Mouse (Mus musculus) ovary, postnatal 36 days (tissue): ENCODE measurements around the gene Lpcat2.

Experiments used
- DNase-seq: peaks from one replicate; pipeline ENCODE4 v3.0.0; 2022; ENCODE audit warnings: low spot score, mixed read lengths

Lpcat2 gene

DNA sequence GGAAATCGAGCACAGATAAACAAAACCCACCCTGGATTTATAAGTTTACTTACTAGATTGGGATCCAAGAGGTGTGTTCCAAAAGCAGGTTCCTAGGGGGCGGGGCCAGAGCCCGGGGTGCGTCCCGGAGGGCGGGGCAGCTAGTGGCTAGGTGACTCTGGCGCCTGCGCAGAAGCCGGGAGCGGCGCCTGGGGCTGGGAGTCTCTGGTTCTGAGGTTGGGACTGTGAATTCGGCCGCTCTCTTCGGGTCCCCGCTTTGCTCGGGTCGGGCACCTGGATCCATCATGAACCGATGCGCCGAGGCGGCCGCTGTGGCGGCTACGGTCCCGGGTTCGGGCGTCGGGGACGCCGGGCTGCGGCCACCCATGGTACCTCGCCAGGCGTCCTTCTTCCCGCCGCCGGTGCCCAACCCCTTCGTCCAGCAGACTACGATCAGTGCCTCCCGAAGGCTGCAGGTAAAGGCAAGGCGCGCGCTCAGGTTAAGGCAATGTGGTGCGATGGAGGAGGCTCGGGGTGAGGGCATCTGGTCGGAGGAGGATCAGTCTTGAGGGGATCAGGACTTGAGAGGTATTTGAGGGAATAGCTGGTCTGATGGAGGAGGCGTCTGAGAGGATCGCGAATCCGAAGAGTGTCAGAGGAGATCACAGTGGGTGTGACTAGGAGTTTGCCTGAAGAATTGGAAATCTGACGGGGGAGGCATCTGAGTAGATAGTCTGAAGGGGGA lies at the start of gene Lpcat2:
Lpcat2 (plus strand) TSS at position 169 of the 724 bp plus-strand sequence.
- peak; percentile 79 for DNase-seq

- no peak for DNase-seq
Measured at GRCm38 (mm10) chr8:92812773-92813172, 42.4 kb upstream of the Lpcat2 start.

GRCm38 (mm10) chr8:92815661-92816060 lies 39.5 kb upstream of the Lpcat2 start:
- no peak for DNase-seq

DNA sequence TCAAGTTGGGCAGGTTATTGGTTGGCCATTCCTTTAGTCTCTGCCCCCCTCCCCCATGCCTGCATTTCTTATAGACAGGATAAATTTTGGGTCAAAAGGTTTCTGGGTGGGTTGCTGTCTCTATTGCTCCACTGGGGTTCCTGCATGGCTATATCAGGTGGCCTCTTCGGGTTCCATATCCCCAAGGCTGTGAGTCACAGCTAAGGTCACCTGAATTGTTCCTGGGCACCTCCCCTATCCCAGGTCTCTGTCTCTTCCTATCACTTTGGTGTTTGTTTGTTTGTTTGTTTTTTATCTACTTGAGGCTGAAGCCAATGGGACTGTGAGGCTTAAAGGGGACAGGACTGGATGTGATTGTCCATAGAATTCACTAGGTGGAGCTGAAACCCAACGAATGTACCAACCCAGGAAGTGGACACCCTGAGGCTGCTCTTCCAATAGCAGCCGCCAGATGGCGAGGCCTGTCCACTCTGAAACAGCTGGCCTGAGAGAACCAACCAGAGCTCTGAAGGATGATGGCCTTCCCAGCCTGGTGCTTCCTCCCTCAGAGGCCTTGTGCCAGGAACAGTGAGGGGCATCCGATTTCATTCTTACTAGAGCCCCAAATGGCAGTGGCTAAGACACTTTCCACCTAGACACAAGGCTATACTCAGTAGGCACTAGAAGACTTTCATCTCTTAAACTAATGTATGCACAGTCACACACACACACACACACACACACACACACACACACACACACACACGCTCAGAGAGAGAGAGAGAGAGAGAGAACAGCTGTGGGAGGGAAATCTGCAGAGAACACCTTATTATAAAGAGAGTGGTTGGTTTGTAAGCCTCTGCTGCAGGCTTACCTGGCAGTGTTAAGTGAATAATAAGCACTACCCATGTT lies 37.0 kb upstream of the Lpcat2 start:
- peak; percentile 90 for DNase-seq

GRCm38 (mm10) chr8:92821151-92821550 lies 34.0 kb upstream of the Lpcat2 start:
- DNase-seq, result no peak

GRCm38 (mm10) chr8:92822386-92822785 lies 32.8 kb upstream of the Lpcat2 start:
- no peak for DNase-seq

DNA sequence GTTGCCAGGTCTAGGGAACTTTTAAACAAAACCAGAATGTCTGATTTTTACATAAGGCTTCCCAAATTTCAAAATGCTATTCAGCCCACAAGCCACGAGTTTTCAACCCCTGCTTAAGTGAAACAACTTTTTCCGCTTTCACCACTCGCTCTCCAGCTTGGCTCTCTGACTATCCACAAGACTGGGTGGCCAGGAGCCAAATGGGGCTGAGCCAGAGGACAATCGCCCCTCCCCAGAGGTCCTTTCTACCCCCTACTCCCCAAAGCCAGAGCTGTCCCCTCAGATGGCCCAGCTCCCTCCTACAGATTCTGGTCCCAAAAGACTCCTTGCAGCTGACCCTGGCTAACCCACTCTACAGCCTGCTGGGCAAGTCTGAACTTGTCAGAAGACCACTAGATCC lies 29.1 kb upstream of the Lpcat2 start:
- peak; percentile 26 for DNase-seq

- DNase-seq, result peak; percentile 50
Measured at GRCm38 (mm10) chr8:92827243-92828034, 27.7 kb upstream of the Lpcat2 start, which contains the start of gene Mmp2. TSS of gene Mmp2 (plus strand) at chr8:92827291.

DNA sequence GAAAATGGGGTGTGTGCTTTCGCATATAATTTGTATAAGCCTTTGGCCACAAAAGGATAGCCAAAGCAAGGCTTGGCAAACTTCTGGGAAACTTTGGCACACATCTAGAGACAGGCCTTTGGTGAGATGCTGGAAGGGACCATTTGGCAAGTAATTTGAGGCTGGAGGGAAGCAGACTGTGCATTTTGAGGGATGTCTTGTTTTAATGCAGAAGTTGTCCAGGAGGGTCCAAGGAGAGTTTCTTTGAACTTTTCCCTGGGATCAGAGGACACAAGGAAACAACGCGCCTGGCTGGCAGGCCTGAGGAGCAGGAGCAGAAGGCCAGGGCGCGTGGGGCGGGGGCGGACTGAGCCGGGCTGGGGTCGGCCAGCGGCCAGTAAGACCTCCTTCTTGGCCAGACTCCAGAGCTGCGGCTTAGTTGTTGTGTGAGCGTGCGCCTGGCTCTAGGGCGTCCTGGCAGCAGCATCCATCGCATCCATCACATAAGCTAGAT lies 26.8 kb upstream of the Lpcat2 start:
- DNase-seq, result peak; percentile 50

- DNase-seq, result no peak
Measured at GRCm38 (mm10) chr8:92834065-92834731, 20.9 kb upstream of the Lpcat2 start.

- DNase-seq, result no peak
Measured at GRCm38 (mm10) chr8:92834786-92835500, 20.2 kb upstream of the Lpcat2 start.

DNA sequence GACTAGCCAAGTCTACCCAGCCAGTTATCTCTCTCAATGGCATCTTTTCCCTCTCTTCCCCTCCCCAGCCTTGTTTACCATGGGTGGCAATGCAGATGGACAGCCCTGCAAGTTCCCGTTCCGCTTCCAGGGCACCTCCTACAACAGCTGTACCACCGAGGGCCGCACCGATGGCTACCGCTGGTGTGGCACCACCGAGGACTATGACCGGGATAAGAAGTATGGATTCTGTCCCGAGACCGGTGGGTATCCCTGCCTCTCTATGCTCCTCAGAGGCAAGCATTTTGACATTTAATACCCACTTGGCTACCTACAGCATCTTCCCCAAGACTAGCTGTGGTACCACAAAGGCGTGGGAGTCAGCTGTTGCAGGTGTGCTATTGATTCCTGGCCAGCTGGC lies 19.2 kb upstream of the Lpcat2 start:
- no peak for DNase-seq

- DNase-seq, result no peak
Measured at GRCm38 (mm10) chr8:92838616-92839015, 16.5 kb upstream of the Lpcat2 start.

- no peak for DNase-seq
Measured at GRCm38 (mm10) chr8:92839161-92839560, 16.0 kb upstream of the Lpcat2 start.

DNA sequence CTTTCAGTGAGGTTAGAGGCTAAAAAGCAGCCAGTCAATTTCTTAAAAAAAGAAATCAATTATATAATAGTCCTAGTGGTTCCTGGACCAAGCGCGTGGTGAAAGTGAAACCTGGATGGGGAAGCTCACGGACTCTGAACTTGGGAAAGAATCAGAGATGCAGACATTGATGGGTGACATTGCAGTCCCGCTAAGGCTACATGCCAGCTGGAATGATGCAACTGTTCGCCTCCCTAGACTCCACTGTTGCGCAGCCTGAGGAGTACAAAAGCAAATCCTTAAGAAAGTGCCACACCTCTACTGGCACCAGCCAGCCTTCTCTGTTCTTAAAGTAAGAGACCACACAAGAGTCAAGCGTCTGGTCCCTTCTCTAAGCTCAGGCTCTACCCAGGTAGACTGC lies 15.3 kb upstream of the Lpcat2 start:
- DNase-seq, result peak; percentile 44

- peak; percentile 55 for DNase-seq
Measured at GRCm38 (mm10) chr8:92846684-92847083, 8.5 kb upstream of the Lpcat2 start.

GRCm38 (mm10) chr8:92847299-92847698 lies 7.8 kb upstream of the Lpcat2 start:
- peak; percentile 23 for DNase-seq

GRCm38 (mm10) chr8:92849261-92849660 lies 5.9 kb upstream of the Lpcat2 start:
- no peak for DNase-seq

DNA sequence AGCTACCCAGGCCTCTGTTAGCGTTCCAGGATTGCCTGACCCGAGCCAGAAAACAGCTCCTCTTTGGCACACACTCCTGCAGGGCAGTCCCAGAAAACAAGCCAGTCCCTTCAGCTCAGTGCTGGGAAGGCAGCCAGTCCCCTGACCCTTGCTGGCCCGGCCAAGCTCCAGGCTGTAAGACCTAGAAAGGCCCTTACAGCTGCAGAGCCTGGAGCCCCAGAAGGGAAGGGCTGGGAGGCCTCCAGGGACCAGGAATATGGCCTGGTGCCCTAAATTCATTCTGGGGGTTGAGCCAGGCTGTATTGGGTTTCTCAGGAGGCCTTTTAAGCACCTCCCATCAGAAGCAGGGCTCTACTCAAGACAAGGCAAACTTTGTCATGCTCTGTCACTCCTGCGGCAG lies 4.9 kb upstream of the Lpcat2 start:
- peak; percentile 80 for DNase-seq

DNA sequence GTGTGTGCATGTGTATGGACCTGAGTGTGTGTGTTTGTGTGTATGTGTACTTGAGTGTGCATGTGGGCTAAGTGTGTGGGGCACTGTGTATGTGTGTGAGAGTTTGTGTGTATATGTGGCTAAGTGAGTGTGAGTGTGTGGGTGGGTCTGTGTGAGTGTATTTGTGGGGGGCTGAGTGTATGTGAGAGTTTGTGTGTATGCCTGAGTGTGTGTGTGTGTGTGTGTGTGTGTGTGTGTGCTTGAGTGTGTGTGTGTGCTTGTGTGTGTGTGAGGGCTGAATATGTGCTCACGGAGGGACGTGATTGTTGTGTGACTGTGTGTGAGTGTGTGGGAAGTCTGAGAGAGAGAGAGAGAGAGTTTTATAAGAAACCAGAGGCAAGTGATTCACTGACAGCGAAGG lies 3.8 kb upstream of the Lpcat2 start:
- no peak for DNase-seq
